Mouse (Mus musculus) adrenal gland, postnatal 36 days (tissue): Measurements from ENCODE around the gene Cdc42se1. TPM values are rescaled to one million over a fixed set of nuclear protein-coding genes. Genes with fewer than 3 reads are reported as not detected.

Experiments
- DNase-seq, 2 experiments: peaks; one replicate each; pipeline ENCODE4 v3.0.0; 2021; ENCODE audit warnings: mixed read lengths in 1 of 2
- total RNA-seq, 2 experiments: library from RNA; stranded (reverse); gene quantifications; 2 replicates each; pipeline ENCODE4 v1.2.3; 2021

The Cdc42se1 gene
- total RNA-seq, 2 experiments from 2014 or later: 86.9 to 94.8 TPM

- no peak for DNase-seq
Observed at GRCm38 (mm10) chr3:95250361-95250760, 21.8 kb downstream of the Cdc42se1 start.

GRCm38 (mm10) chr3:95250783-95251424 lies 22.4 kb downstream of the Cdc42se1 start, which contains the start of gene Bnipl:
Gene Bnipl (minus strand): TSS chr3:95251193.
- DNase-seq: no peak

- DNase-seq: no peak
Observed at GRCm38 (mm10) chr3:95256931-95257330, 28.4 kb downstream of the Cdc42se1 start.

GRCm38 (mm10) chr3:95261975-95262374 lies 33.4 kb downstream of the Cdc42se1 start:
- DNase-seq: no peak

- peak; percentile 74 to 86 for DNase-seq
Observed at GRCm38 (mm10) chr3:95263089-95263739, 34.7 kb downstream of the Cdc42se1 start.

- no peak for DNase-seq
Observed at GRCm38 (mm10) chr3:95264724-95265123, 36.2 kb downstream of the Cdc42se1 start.

GRCm38 (mm10) chr3:95266052-95266451 lies 37.5 kb downstream of the Cdc42se1 start:
- no peak for DNase-seq

GRCm38 (mm10) chr3:95267855-95268254 lies 39.3 kb downstream of the Cdc42se1 start:
- peak; percentile 54 to 68 for DNase-seq

- DNase-seq: no peak
Observed at GRCm38 (mm10) chr3:95269789-95270188, 41.3 kb downstream of the Cdc42se1 start.

GRCm38 (mm10) chr3:95270766-95271364 lies 42.3 kb downstream of the Cdc42se1 start:
- no peak for DNase-seq

- DNase-seq: no peak
Observed at GRCm38 (mm10) chr3:95273471-95273870, 44.9 kb downstream of the Cdc42se1 start.

GRCm38 (mm10) chr3:95274453-95274852 lies 45.9 kb downstream of the Cdc42se1 start:
- DNase-seq: no peak

- DNase-seq: no peak
Observed at GRCm38 (mm10) chr3:95275161-95275560, 46.6 kb downstream of the Cdc42se1 start.

- DNase-seq: no peak
Observed at GRCm38 (mm10) chr3:95276428-95276934, 47.9 kb downstream of the Cdc42se1 start.

- DNase-seq: no peak
Observed at GRCm38 (mm10) chr3:95277149-95277551, 48.6 kb downstream of the Cdc42se1 start.

GRCm38 (mm10) chr3:95280747-95281146 lies 52.2 kb downstream of the Cdc42se1 start:
- no peak for DNase-seq

- DNase-seq: peak; percentile 99 to 100
Observed at GRCm38 (mm10) chr3:95281216-95282126, 52.9 kb downstream of the Cdc42se1 start, which contains the start of the genes Mindy1 and Prune1. Gene Mindy1 (plus strand): TSS chr3:95281345. Gene Prune1 (minus strand): TSS chr3:95282076.

GRCm38 (mm10) chr3:95282381-95282864 lies 53.9 kb downstream of the Cdc42se1 start:
- peak; percentile 57 to 64 for DNase-seq

GRCm38 (mm10) chr3:95282865-95283588 lies 54.5 kb downstream of the Cdc42se1 start:
- peak; percentile 82 for DNase-seq

GRCm38 (mm10) chr3:95283589-95283941 lies 55.0 kb downstream of the Cdc42se1 start:
- DNase-seq: no peak

GRCm38 (mm10) chr3:95284062-95284461 lies 55.5 kb downstream of the Cdc42se1 start:
- DNase-seq: peak in 1 of 2 experiments; percentile 43
